Mouse (Mus musculus): ENCODE data around the gene Mef2c. TPM values are rescaled to one million over a fixed set of nuclear protein-coding genes. Genes with fewer than 3 reads are reported as not detected.
A peak's percentile ranks its signal among the peaks of the same experiment; 100 is the strongest.

The Mef2c gene
- polyA plus RNA-seq, 1 experiment from 2014 or later, result 13.0 TPM

DNA sequence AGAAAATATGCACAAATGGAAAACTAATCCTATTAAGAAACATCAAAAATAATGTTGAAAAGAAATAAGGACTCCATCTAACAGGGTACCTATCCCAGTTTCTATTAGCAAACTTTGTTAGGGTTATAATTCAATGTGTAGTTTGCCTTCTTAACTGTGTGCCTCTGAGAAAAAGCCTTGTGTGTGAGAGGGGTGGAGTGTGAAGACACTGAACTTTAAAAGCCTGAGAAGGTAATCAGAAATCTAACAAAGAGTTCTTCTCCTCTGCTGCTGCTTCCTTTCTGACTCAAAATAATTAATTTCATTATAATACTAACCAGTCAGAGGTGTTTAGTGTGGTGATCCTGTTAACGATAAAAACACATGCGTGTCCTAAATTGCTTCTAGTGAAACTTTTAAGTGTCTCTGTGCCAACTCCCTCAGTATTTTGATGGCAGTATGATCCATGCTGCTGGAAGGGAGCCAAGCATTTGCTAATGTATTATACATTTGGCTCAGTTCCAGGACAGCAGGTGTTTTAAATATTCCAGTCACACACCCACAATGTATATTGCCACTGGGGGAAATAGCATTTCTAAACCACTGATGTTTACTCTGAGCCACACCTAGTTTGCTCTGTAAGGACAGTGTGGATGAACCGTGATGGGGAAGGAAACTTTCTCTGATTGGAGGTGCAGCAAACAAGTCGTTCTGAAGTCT is 104.2 kb downstream of the Mef2c start:
- H3K9ac ChIP-seq (ENCODE audit: low read depth, low read length), result no peak overlapping the region
- H3K4me2 ChIP-seq (ENCODE audit: low read depth, low read length), result no peak overlapping the region
- 43% methylated on average over 4 of the region's 4 CpGs for WGBS (ENCODE audit: insufficient replicate concordance)
- ATAC-seq (ENCODE audit: low read depth), result no peak
- H3K9me3 ChIP-seq (replicated peaks; ENCODE audit: control insufficient read depth, low read length), result no peaks in the 10 kb centered on the region
- no peaks in the 10 kb centered on the region; the same call in 1 of the 2 replicates for H3K4me1 ChIP-seq (ENCODE audit: control insufficient read depth, low read depth, low read length)
- H3K4me3 ChIP-seq (ENCODE audit: low read depth, low read length), result no peak overlapping the region
- no peak overlapping the region for H3K27ac ChIP-seq (ENCODE audit: low read length)
- H3K36me3 ChIP-seq (ENCODE audit: control insufficient read depth, insufficient read depth), result no peaks in the 10 kb centered on the region
- no peaks in the 10 kb centered on the region for H3K27me3 ChIP-seq (ENCODE audit: control insufficient read depth, insufficient read depth, low read depth, low read length)

DNA sequence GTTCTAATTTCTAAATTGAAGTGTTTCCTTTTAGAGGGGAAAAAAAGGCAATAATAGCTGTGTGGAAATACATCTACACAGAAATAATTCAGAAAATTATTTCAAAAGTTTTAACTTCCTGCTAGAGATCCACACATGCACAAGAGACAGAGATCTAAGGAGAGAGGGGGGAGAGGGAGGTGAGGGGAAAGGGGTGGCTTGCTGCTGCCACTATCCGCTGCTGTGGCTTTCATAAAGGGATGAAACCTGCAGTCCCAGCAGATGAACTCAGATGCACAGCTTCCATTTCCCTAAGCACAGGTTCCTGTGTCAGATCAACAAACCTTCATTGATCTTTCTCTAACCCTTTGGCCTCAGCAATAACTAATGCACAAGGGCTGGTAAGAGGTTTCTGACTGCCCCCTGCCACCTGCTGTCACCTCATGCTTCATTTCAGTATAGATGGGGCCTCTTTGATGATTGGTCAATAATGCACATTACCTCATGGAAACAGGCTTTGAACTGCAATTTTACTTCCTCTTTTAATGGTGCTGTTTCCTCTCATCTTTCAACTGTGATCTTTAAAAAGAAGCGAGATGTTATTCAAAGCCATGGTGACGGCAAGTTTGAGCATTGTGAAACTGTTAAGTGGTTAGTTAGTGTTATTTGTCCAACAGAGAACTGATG is 105.2 kb downstream of the Mef2c start:
- H3K4me3 ChIP-seq (ENCODE audit: low read depth, low read length), result no peak overlapping the region
- WGBS (ENCODE audit: insufficient replicate concordance), result 46% methylated on average over 3 of the region's 3 CpGs
- peak; percentile 65 for ATAC-seq (ENCODE audit: low read depth)
- no peaks in the 10 kb centered on the region for H3K27me3 ChIP-seq (ENCODE audit: control insufficient read depth, insufficient read depth, low read depth, low read length)
- H3K9me3 ChIP-seq (replicated peaks; ENCODE audit: control insufficient read depth, low read length), result no peaks in the 10 kb centered on the region
- no peaks in the 10 kb centered on the region for H3K36me3 ChIP-seq (ENCODE audit: control insufficient read depth, insufficient read depth)
- no peak overlapping the region for H3K4me2 ChIP-seq (ENCODE audit: low read depth, low read length)
- no peaks in the 10 kb centered on the region; the same call in 1 of the 2 replicates for H3K4me1 ChIP-seq (ENCODE audit: control insufficient read depth, low read depth, low read length)
- H3K27ac ChIP-seq (ENCODE audit: low read length), result peak overlapping the region; percentile 52
- H3K9ac ChIP-seq (ENCODE audit: low read depth, low read length), result no peak overlapping the region

DNA sequence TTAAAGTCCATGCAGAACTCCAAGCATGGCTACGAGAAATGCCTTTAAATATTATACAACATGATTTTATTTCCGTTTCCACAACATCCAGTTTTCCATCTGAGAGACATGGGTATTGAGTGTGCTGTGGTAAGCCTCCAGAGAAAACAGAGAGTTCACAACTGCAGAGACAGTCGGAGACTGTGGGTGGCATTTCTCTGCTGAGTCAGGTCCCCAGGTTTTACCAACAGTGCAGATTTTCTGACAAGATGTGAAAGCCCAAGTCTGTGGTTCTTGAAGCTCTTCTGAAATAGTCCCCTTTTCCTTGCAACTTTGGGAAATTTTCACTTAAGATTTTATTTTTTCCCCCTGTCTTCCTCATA is 105.7 kb downstream of the Mef2c start:
- ATAC-seq (ENCODE audit: low read depth), result peak; percentile 22; the same call in 1 of the 2 replicates
- Histone ChIP-seq H3K9ac (ENCODE audit: low read depth, low read length) (no peak overlapping the region), H3K4me2 (ENCODE audit: low read depth, low read length) (no peak overlapping the region), H3K27me3 (ENCODE audit: control insufficient read depth, insufficient read depth, low read depth, low read length) (no peaks in the 10 kb centered on the region), H3K4me1 (ENCODE audit: control insufficient read depth, low read depth, low read length) (no peaks in the 10 kb centered on the region; the same call in 1 of the 2 replicates), H3K9me3 (replicated peaks; ENCODE audit: control insufficient read depth, low read length) (no peaks in the 10 kb centered on the region), H3K27ac (ENCODE audit: low read length) (peak overlapping the region; percentile 31; the same call in 1 of the 2 replicates), H3K36me3 (ENCODE audit: control insufficient read depth, insufficient read depth) (no peaks in the 10 kb centered on the region), H3K4me3 (ENCODE audit: low read depth, low read length) (no peak overlapping the region)
- 23% methylated on average over 3 of the region's 3 CpGs for WGBS (ENCODE audit: insufficient replicate concordance)

DNA sequence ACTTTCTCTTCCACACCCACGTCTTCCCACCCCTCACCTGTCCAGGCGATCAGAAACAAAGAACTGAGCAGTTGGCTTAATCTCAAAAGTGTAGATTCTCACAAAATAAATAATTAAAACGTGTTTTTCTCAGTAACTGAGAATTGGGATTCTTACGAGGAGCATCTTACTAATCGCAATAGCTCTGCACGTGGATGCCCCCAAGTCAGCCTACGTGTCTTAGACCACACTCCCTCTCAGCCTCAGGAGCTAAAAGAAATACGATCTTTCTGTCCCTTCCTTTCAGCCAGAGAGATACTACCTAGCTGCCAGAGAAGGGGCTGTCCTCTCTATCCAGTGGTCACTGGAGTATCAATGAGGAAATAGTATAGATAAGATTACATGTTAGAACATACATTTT is 106.3 kb downstream of the Mef2c start:
- Histone ChIP-seq H3K36me3 (ENCODE audit: control insufficient read depth, insufficient read depth) (no peaks in the 10 kb centered on the region), H3K27ac (ENCODE audit: low read length) (no peak overlapping the region), H3K9ac (ENCODE audit: low read depth, low read length) (no peak overlapping the region), H3K4me1 (ENCODE audit: control insufficient read depth, low read depth, low read length) (no peaks in the 10 kb centered on the region; the same call in 1 of the 2 replicates), H3K4me2 (ENCODE audit: low read depth, low read length) (no peak overlapping the region), H3K27me3 (ENCODE audit: control insufficient read depth, insufficient read depth, low read depth, low read length) (no peaks in the 10 kb centered on the region), H3K9me3 (replicated peaks; ENCODE audit: control insufficient read depth, low read length) (no peaks in the 10 kb centered on the region), H3K4me3 (ENCODE audit: low read depth, low read length) (no peak overlapping the region)
- ATAC-seq (ENCODE audit: low read depth), result no peak
- 69% methylated on average over 8 of the region's 8 CpGs for WGBS (ENCODE audit: insufficient replicate concordance)

DNA sequence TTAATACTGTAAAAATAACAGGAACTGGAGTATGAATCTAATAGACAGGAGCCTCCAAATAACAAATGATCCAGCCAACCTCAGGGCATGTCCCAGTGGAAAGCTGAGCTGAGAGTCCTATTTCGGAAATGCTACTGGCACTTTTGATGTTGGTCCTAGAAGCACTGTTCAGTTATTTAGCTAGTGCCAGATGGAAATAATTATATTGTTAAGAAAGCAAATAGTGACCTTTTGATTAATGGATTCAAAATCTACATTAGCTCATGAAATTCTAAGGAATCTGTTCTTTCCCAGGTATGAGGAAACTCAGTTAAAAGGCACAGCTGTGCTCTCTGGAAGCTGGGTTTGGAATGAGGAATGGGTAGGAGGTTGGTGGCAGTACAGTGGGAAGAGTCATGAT is 108.4 kb downstream of the Mef2c start:
- H3K4me2 ChIP-seq (ENCODE audit: low read depth, low read length), result no peak overlapping the region
- no peaks in the 10 kb centered on the region for H3K9me3 ChIP-seq (replicated peaks; ENCODE audit: control insufficient read depth, low read length)
- no peaks in the 10 kb centered on the region; the same call in 1 of the 2 replicates for H3K4me1 ChIP-seq (ENCODE audit: control insufficient read depth, low read depth, low read length)
- ATAC-seq (ENCODE audit: low read depth), result no peak
- no peak overlapping the region for H3K27ac ChIP-seq (ENCODE audit: low read length)
- H3K27me3 ChIP-seq (ENCODE audit: control insufficient read depth, insufficient read depth, low read depth, low read length), result no peaks in the 10 kb centered on the region
- no peaks in the 10 kb centered on the region for H3K36me3 ChIP-seq (ENCODE audit: control insufficient read depth, insufficient read depth)
- H3K9ac ChIP-seq (ENCODE audit: low read depth, low read length), result no peak overlapping the region
- 78% methylated on average over 1 of the region's 1 CpGs for WGBS (ENCODE audit: insufficient replicate concordance)
- H3K4me3 ChIP-seq (ENCODE audit: low read depth, low read length), result no peak overlapping the region

DNA sequence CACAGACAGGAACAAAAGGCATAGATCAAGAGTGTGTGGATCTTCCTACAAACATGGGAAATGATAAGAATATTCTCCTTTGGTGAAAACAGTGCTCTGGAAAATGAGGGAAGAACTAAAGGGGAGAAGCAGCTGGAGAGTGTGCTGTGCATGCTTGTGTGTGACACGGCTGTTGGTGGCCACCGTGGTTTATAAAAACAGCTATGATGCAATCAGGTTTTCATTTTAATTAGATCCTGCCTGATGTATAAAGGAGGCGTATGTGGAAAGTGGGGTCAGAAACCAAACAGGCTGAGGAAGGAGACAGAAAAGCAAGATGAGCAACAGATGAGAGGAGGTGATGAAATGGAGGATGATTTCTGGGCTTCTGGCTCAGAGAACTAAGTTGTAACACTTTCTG is 112.0 kb downstream of the Mef2c start:
- no peak overlapping the region for H3K4me2 ChIP-seq (ENCODE audit: low read depth, low read length)
- no peak overlapping the region for H3K9ac ChIP-seq (ENCODE audit: low read depth, low read length)
- no peaks in the 10 kb centered on the region for H3K36me3 ChIP-seq (ENCODE audit: control insufficient read depth, insufficient read depth)
- no peak for ATAC-seq (ENCODE audit: low read depth)
- 54% methylated on average over 3 of the region's 3 CpGs for WGBS (ENCODE audit: insufficient replicate concordance)
- no peak overlapping the region for H3K27ac ChIP-seq (ENCODE audit: low read length)
- H3K4me1 ChIP-seq (ENCODE audit: control insufficient read depth, low read depth, low read length), result no peaks in the 10 kb centered on the region
- no peak overlapping the region for H3K4me3 ChIP-seq (ENCODE audit: low read depth, low read length)
- no peaks in the 10 kb centered on the region for H3K9me3 ChIP-seq (replicated peaks; ENCODE audit: control insufficient read depth, low read length)
- no peaks in the 10 kb centered on the region for H3K27me3 ChIP-seq (ENCODE audit: control insufficient read depth, insufficient read depth, low read depth, low read length)

DNA sequence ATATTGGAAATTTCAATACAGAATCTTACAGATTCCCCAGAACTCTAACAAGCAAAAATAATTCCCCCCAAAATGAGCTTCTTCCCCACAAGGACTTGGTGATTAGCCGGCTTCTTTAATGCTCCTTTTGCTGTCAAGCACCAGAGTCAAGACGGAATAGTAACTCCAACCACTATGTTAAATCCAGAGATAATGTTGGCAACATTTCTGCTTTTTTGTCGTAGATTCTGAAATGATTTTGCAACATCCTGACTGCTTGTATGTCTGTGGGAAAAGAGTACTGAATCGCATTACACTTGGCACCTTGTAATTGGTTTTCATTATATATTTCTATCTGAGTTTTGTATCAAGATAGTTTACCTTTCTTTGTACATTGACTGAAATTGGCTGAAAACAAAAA is 120.8 kb downstream of the Mef2c start:
- ATAC-seq (ENCODE audit: low read depth), result no peak
- Histone ChIP-seq H3K4me2 (ENCODE audit: low read depth, low read length) (no peak overlapping the region), H3K9me3 (replicated peaks; ENCODE audit: control insufficient read depth, low read length) (no peaks in the 10 kb centered on the region), H3K36me3 (ENCODE audit: control insufficient read depth, insufficient read depth) (no peaks in the 10 kb centered on the region), H3K4me1 (ENCODE audit: control insufficient read depth, low read depth, low read length) (no peaks in the 10 kb centered on the region), H3K4me3 (ENCODE audit: low read depth, low read length) (no peak overlapping the region), H3K9ac (ENCODE audit: low read depth, low read length) (no peak overlapping the region), H3K27me3 (ENCODE audit: control insufficient read depth, insufficient read depth, low read depth, low read length) (no peaks in the 10 kb centered on the region), H3K27ac (ENCODE audit: low read length) (no peak overlapping the region)
- 63% methylated on average over 4 of the region's 4 CpGs for WGBS (ENCODE audit: insufficient replicate concordance)

DNA sequence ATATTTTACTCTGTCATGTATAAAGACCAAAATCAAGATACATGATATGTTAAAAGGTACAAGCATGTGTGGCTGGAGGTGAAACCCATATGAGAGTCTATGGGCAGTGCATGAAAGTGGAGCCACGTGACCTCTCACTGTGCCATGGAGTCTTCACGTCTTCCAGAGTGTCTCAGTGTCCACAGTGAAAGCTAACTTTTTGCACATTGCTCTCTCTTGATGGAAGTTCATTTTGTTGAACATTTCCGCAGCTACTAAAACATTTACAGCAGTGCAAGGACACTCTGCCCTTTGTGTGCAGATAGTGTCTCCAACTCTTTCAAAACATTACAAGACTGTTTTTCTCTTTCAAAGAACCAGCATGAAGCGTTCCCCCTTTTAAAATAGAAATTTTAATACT is 123.6 kb downstream of the Mef2c start:
- H3K4me1 ChIP-seq (ENCODE audit: control insufficient read depth, low read depth, low read length), result no peaks in the 10 kb centered on the region
- H3K4me3 ChIP-seq (ENCODE audit: low read depth, low read length), result no peak overlapping the region
- H3K9ac ChIP-seq (ENCODE audit: low read depth, low read length), result no peak overlapping the region
- no peaks in the 10 kb centered on the region for H3K27me3 ChIP-seq (ENCODE audit: control insufficient read depth, insufficient read depth, low read depth, low read length)
- no peaks in the 10 kb centered on the region for H3K9me3 ChIP-seq (replicated peaks; ENCODE audit: control insufficient read depth, low read length)
- H3K36me3 ChIP-seq (ENCODE audit: control insufficient read depth, insufficient read depth), result no peaks in the 10 kb centered on the region
- no peak overlapping the region for H3K27ac ChIP-seq (ENCODE audit: low read length)
- no peak for ATAC-seq (ENCODE audit: low read depth)
- no peak overlapping the region for H3K4me2 ChIP-seq (ENCODE audit: low read depth, low read length)
- WGBS (ENCODE audit: insufficient replicate concordance), result 65% methylated on average over 4 of the region's 4 CpGs

DNA sequence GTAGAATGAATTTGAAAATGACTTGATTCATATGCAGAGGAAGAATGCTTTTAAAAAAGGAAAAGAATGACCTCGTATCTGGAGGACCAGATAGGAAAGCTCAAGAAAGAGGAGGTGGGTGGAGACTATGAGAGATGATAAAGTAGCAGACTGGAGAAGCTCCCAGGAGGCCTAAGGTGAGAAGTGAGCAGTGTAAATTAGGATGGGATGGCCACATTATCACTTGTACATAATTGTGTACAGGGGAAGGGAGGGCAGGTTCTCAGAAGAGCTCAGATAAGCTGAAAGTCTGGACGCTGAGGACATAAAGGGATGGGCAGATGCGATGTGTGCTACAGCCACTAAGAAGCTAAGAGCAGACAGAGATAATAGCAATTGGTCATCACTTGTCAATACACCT is 124.3 kb downstream of the Mef2c start:
- no peak overlapping the region for H3K9ac ChIP-seq (ENCODE audit: low read depth, low read length)
- WGBS (ENCODE audit: insufficient replicate concordance), result 22% methylated on average over 3 of the region's 3 CpGs
- no peak overlapping the region for H3K4me3 ChIP-seq (ENCODE audit: low read depth, low read length)
- no peaks in the 10 kb centered on the region for H3K27me3 ChIP-seq (ENCODE audit: control insufficient read depth, insufficient read depth, low read depth, low read length)
- no peak for ATAC-seq (ENCODE audit: low read depth)
- H3K9me3 ChIP-seq (replicated peaks; ENCODE audit: control insufficient read depth, low read length), result no peaks in the 10 kb centered on the region
- H3K4me1 ChIP-seq (ENCODE audit: control insufficient read depth, low read depth, low read length), result no peaks in the 10 kb centered on the region
- no peak overlapping the region for H3K4me2 ChIP-seq (ENCODE audit: low read depth, low read length)
- H3K36me3 ChIP-seq (ENCODE audit: control insufficient read depth, insufficient read depth), result no peaks in the 10 kb centered on the region
- H3K27ac ChIP-seq (ENCODE audit: low read length), result no peak overlapping the region

Measured in liver, embryonic 16.5 days (tissue).